Mouse (Mus musculus): Measurements from ENCODE around the gene Apom. TPM values are rescaled to one million over a fixed set of nuclear protein-coding genes. Genes with fewer than 3 reads are reported as not detected.

Apom gene
- polyA plus RNA-seq (2012; ENCODE audit: insufficient read depth, insufficient read length, missing spikeins): not detected in 2 replicates

DNA sequence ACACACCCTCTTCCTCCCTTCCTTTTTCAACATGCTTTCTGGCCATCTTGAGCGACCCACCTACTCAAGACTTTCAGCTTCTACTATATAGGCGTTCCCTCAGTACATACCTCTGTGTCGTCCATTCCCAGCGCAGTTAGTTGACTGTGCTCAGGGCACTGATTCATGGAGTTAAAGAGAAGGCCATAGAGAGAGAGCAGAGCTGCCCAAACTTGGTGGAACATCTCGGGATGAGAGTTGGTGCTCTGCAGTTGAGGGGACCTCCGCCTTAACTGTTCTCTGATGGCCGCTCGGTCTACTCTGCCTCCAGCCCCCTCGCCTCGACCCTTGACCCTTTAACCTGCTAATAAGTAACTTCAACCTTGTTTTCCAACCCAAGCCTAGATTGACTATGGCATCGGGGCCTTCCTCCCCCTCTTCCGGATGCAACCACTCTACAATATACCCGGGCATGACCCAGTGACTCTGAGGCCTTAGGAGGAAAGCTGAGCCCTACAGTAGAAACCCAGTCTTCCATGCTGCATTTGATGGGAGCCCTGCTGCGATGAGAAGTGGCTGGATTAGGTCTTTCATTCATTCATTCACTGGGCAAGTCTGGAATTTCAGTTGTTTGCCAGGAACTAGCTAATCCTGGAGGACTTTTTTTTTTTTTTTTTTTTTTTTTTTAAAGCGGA lies at the start of gene Apom:
TSS of gene Apom (minus strand) at position 551 of the 674 bp plus-strand sequence.
- no peak within 1 kb of the TSS for H3K27ac ChIP-seq (replicated peaks; ENCODE audit: low read depth, low read length)

DNA sequence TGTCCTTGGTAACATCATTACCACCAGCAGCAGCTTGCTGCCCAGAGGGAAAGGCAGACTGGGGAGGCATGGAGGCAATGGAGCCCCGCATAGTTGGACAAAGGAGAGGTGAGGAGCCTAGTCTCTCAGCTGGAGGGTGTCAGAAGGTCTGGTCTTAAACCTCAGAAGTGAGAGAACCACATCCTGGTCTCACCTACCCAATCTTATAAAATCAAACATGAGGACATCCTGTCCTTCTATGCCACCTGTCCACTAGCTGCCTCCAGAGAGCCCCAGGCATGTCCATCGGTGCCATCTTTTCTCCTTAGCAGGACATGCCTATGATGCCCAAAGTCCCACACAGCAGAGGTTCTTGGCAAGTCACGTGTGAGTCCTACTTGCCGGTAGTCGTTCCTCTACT lies 48.2 kb upstream of the Apom start:
- H3K4me1 ChIP-seq (ENCODE audit: control insufficient read depth, insufficient read depth, insufficient read length, low read length): no peaks in the 10 kb centered on the region
- no peak overlapping the region for H3K4me3 ChIP-seq (ENCODE audit: insufficient read depth, low read depth, low read length)
- H3K27ac ChIP-seq (replicated peaks; ENCODE audit: low read depth, low read length): no peak overlapping the region

More for the DNA sequence above, at the start of gene Apom:
- Histone ChIP-seq H3K4me3 (ENCODE audit: insufficient read depth, low read depth, low read length) (no peak within 1 kb of the TSS), H3K4me1 (ENCODE audit: control insufficient read depth, insufficient read depth, insufficient read length, low read length) (peaks cover 7% of the 10 kb centered on the region)

DNA sequence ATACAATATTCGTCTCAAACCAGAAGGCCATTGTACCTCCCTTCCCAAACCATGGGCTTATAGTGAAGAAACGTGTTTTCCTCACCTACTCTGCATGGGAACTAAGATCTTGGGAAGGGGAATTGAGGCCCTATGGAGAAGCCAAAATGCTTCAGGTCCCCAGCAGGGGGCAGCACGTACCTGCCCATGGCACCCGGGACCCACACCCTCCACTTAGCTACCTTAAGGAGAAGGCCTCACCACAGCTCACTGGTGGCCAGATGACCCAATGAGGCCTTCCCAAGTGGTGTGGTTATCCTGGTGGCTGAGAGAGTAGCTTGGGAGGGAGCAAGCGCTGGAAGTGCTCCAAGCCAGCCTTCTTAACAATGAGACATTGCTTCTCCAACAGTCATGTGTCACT lies 46.7 kb upstream of the Apom start:
- Histone ChIP-seq H3K4me3 (ENCODE audit: insufficient read depth, low read depth, low read length) (no peak overlapping the region), H3K4me1 (ENCODE audit: control insufficient read depth, insufficient read depth, insufficient read length, low read length) (no peaks in the 10 kb centered on the region), H3K27ac (replicated peaks; ENCODE audit: low read depth, low read length) (no peak overlapping the region)

DNA sequence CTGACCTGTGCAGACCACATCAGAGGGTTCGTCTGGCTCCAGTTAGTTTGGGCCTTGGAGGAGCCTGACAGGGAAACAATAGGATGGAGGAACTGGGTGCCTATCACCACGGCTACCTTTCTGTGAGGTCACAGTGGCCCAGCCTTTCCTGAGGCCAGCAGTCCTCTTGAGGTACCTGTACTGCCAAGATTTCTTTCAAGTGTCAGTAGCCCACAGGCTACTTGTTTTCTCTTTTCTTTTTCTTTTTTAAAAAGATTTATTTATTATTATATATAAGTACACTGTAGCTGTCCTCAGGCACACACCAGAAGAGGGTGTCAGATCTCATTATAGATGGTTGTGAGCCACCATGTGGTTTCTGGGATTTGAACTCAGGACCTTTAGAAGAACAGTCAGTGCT lies 44.1 kb upstream of the Apom start, which contains the start of gene Aif1:
TSS of gene Aif1 (minus strand) at position 101 of the 400 bp plus-strand sequence.
- Histone ChIP-seq H3K4me1 (ENCODE audit: control insufficient read depth, insufficient read depth, insufficient read length, low read length) (no peaks in the 10 kb centered on the region), H3K27ac (replicated peaks; ENCODE audit: low read depth, low read length) (no peak within 1 kb of the TSS), H3K4me3 (ENCODE audit: insufficient read depth, low read depth, low read length) (no peak within 1 kb of the TSS)

DNA sequence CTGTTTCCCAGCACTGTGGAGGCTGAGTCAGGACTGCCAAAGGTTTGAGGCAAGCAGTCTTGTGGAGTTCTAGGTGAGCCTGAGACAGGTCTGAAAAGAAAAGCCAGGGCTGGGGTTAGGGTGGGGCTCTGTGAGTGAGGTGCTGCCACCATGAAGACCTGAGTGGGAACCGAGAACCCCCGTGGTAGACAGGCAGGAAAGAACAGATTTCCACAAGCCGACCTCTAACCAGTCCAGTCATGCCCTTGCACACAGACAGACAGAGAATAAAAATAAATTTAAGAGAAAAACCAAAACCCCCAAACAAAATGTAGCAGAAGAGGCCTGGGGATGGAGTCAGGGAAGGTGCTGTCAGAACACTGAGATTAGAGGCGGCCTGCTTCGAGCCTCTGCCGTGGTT lies 43.5 kb upstream of the Apom start:
- Histone ChIP-seq H3K27ac (replicated peaks; ENCODE audit: low read depth, low read length) (no peak overlapping the region), H3K4me3 (ENCODE audit: insufficient read depth, low read depth, low read length) (no peak overlapping the region), H3K4me1 (ENCODE audit: control insufficient read depth, insufficient read depth, insufficient read length, low read length) (no peaks in the 10 kb centered on the region)

DNA sequence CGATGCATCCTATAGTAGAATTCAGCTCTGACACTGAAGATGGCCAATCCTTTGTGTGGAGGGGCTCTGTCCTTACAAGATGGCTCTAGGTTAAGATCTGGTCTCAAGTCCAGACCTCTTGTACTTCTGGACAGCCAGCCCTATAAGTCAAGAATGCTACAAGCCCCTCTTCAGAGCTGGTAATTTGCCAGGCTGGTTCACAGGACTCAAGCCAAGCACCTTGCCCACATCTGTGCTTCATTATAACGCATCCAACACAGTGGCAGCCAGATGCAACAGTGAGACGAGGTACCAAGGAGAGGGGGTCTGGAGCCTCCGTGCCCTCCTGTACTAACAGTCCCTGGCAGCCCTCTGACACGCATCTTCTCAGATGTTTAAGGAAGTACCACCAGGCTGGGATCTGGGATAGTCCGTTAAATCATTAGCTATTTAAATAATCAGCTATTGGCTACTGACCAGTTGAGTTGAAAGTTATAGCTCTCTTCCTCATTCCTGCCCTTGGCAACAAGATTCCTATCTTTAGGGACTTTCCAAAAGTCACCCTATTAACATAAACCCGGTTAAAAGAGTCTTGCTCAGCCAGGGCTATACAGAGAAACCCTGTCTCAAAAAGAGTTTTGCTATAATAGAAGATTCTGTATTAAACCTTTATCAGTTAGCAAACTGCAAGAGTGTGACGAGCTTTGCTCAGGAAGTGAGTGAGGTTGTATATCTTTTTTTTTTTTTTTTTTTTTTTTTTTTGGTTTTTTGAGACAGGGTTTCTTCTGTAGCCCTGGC lies 42.5 kb upstream of the Apom start:
- Histone ChIP-seq H3K4me1 (ENCODE audit: control insufficient read depth, insufficient read depth, insufficient read length, low read length) (no peaks in the 10 kb centered on the region), H3K4me3 (ENCODE audit: insufficient read depth, low read depth, low read length) (no peak overlapping the region), H3K27ac (replicated peaks; ENCODE audit: low read depth, low read length) (no peak overlapping the region; the same call in 1 of the 2 replicates)

DNA sequence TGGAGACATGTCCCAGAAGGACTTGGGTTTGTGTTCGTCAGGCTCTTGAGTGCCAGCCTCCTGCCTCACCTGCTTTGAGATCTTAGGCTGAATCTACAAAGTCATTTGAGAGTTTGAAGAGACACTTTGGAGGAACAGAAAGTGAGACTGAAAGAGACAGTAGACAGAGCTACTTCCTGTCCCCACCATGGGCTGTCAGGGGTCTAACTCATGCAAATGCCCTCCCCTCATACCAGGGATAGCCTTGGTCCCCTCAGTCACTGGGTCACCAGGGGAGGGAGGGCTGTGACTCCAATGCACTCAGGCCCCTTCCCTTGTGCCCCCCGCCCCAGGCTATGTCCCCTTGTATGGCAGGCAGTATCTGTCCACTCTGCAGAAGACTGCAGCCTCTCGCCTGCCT lies 41.5 kb upstream of the Apom start:
- Histone ChIP-seq H3K4me1 (ENCODE audit: control insufficient read depth, insufficient read depth, insufficient read length, low read length) (no peaks in the 10 kb centered on the region), H3K27ac (replicated peaks; ENCODE audit: low read depth, low read length) (peak overlapping the region; percentile 31), H3K4me3 (ENCODE audit: insufficient read depth, low read depth, low read length) (no peak overlapping the region)

DNA sequence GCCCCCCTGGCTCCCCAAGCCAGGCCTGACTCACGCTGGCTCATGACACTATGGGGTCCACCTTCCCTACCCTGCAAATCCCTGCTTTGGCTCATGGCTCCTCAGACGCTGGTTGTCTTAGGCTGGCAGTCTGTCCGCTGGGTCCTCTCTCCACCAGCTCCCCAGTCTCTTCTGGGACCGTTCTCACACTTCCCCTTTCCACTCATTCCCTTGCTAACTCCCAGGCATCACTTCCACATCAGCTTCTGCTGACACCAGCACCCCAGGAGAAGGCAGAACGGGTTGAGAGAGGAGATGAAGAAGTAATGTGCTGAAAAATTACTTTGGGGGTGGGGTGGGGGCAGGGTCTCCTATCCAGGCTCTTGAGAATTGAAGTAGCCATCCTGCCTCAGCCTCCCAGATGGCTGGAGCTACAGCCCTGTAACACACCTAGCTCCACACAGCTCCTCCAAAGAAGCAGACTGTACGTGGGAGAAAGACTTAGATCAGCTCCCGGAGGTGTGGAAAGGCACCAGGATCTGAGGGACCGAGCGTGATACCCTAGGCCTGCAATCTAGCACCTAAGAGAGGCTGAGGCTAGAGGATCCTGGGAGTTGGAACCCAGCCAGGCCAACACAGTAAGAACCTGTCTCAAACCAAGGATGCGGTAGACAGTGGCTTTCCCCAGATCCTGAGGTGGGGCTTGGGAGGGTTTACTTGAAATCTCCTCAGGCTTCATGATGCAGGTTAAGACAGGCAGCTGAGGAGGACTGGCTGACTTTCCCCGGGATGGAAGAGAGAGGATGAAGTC lies 40.8 kb upstream of the Apom start:
- H3K27ac ChIP-seq (replicated peaks; ENCODE audit: low read depth, low read length): peak overlapping the region; percentile 86

DNA sequence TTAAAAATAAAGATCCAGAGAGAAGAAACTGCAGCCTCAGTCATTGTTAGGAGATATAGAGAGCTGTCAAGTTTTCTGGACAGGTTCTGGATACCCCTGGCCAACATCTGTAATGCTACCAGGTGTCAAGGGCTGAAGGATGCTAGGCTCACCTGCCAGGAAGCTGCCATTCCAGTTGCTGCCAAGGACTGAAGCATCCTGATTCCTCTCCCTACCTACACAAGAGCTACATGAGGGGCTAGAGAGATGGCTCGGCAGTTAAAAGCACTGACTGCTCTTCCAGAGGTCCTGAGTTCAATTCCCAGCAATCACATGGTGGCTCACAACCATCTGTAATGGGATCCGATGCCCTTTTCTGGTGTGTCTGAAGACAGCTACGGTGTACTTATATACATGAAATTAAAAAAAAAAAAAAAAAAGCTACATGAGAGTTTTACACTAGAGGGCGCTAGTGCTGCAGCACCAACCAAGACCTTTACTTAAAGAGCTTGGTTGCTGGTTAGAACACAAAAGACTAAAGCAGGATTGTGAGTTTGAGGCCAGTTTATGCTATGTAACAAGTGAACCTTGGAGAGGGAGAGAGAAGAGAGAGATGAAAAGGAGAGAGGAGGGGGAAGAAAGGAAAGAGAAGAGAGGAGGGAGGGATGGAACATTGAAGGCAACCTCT lies 36.8 kb upstream of the Apom start:
- Histone ChIP-seq H3K4me3 (ENCODE audit: insufficient read depth, low read depth, low read length) (no peak overlapping the region), H3K4me1 (ENCODE audit: control insufficient read depth, insufficient read depth, insufficient read length, low read length) (peaks cover 3% of the 10 kb centered on the region; the same call in 1 of the 2 replicates), H3K27ac (replicated peaks; ENCODE audit: low read depth, low read length) (no peak overlapping the region)

More for the DNA sequence above, 40.8 kb upstream of the Apom start:
- Histone ChIP-seq H3K4me3 (ENCODE audit: insufficient read depth, low read depth, low read length) (peak overlapping the region; percentile 39), H3K4me1 (ENCODE audit: control insufficient read depth, insufficient read depth, insufficient read length, low read length) (no peaks in the 10 kb centered on the region)

DNA sequence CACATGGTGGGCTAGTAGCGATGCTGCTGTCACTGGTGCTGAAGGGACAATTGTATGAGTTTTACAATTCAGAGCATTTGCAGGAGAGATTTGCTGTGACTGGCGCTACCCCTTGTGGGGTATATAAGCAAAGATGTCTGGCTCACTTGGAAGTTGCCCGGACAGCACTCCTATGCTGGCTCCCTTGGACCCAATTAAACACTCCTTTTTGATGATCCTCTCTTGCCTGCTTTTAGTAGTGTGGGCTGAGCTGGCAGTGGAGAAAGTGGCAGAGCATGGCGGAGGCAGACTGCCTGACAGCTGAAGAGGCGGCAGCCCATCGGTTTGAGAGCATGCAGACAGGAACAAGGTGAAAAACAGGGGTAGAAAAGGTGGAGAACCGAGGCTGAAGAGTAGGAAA lies 35.9 kb upstream of the Apom start:
- Histone ChIP-seq H3K4me1 (ENCODE audit: control insufficient read depth, insufficient read depth, insufficient read length, low read length) (peaks cover 6% of the 10 kb centered on the region), H3K27ac (replicated peaks; ENCODE audit: low read depth, low read length) (no peak overlapping the region), H3K4me3 (ENCODE audit: insufficient read depth, low read depth, low read length) (no peak overlapping the region)

DNA sequence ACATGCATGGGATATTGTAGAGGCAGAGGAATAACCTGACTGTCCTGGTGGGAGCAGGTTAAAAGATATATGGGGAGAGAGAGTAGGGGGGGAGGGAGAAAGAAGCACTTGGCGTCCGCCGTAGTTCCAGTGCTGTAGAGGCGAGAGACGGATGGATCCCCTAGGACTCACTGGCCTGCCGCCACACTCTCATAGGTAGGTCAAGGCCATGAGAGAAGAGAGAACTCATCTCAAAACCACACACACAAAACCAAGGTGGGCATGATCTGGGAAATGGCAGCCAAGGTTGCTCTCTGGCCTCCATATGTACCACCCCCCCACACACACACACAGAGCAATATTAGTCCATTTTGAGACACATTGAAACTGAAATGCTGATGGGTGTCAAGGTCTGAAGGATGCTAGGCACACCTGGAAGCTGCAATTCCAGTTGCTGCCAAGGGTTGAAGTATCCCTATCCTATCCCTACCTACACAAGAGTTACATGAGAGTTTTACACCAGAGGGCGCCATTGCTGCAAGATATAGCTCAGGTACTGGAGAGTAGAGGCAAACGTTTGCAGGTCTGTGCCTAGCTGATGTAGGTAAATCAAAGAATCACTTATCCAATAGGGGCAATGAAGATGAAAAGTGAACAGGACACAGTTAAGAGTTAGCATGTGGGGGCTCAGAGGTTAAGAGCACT lies 34.6 kb upstream of the Apom start:
- Histone ChIP-seq H3K27ac (replicated peaks; ENCODE audit: low read depth, low read length) (no peak overlapping the region), H3K4me1 (ENCODE audit: control insufficient read depth, insufficient read depth, insufficient read length, low read length) (peaks cover 13% of the 10 kb centered on the region), H3K4me3 (ENCODE audit: insufficient read depth, low read depth, low read length) (no peak overlapping the region)

DNA sequence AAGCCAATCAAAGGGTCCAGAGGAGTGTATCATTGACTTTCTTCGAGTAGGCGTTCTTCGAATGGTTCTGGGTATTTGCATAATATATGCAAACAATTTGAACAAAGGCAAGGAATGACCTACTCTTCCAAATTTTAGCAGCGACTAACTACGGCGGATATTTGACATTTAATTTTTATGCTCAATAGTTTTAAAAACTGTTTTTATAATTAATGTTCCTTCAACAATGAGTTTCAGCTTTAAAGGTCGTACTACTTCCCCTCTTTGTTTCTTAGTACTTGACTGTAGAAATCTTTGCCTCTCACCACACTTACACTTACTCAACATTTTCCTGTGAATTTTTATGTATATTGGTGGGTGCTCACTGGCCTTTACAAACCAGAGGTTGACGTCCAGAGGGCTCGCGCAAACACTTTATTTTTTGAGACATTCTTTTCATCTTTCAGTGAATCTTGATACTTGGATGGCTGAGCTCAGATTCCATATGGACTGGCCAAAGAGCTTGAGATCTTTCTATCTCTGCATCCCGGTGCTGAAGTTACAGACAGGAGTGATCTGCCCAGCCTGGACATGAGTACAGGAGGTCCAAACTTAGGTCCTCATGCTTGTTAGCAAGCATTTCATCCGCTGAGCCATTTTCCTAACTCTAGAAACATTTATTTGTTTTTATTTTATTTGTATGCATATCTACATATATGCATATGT lies 33.8 kb upstream of the Apom start:
- Histone ChIP-seq H3K4me3 (ENCODE audit: insufficient read depth, low read depth, low read length) (peak overlapping the region; percentile 86), H3K4me1 (ENCODE audit: control insufficient read depth, insufficient read depth, insufficient read length, low read length) (peaks cover 13% of the 10 kb centered on the region), H3K27ac (replicated peaks; ENCODE audit: low read depth, low read length) (peak overlapping the region; percentile 53; the same call in 1 of the 2 replicates)

DNA sequence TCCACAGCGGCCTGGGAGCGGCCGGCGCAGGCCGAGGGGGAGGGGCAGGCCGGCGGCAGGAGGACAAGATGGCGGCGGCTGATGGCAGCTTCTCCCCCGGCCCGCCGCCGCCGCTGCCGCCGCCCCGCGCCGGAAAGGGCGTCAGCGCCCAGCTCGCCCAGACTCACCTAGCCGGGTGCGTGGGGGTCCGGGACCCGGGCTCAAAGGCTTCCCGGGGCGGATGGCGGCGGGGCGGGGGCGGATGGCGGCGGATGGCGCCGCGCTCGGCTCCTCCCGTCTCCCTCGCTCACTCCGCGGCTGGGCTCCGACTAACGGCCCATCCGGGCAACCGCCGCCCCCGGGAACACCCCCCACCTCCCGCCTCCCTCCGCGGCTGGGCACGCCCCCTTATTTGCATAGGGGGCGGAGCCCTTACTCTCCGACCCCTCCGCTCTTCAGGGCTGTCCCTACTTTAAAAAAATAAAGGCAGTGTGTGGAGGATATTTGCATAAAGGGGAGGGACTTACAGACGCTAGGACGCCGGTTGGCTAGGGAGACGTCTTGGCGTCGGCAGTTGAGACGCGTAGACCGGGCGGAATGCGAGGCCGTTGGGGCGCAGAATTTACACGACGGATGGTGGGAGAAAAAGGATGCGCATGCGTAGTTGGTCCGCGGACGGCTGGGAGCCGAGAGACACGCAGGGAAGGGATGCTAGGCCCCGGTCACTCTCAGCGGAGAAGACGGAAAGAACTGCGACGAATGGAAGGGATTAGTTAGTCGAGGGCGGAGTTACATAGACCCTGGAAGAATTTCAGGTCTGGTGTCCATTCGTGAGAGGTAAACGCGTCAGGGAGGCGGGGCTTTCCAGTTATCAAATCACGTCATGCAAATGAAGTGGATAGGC lies 33.0 kb upstream of the Apom start, which contains the start of gene Prrc2a:
TSS of gene Prrc2a (minus strand) at position 330 of the 883 bp plus-strand sequence.
- peak within 1 kb of the TSS; percentile 99 for H3K27ac ChIP-seq (replicated peaks; ENCODE audit: low read depth, low read length)
- peak within 1 kb of the TSS; percentile 95 for H3K4me3 ChIP-seq (ENCODE audit: insufficient read depth, low read depth, low read length)
- H3K4me1 ChIP-seq (ENCODE audit: control insufficient read depth, insufficient read depth, insufficient read length, low read length): peaks cover 13% of the 10 kb centered on the region
